Mouse (Mus musculus) gastrocnemius, adult 2 months (tissue): ENCODE measurements at regions not wholly inside any gene's neighbourhood (a gene's known extent, or its start where the extent isn't known, plus 50 kb on each side); places are given as distances from the start of the nearest gene placed in this dataset.
"Not testable (repeated sequence)": the region's sequence is repeated elsewhere in the genome, so short reads cannot be mapped to it uniquely, and the experiment has no call there.

Experiments
- DNase-seq: peaks from one replicate; pipeline ENCODE4 v3.0.0; 2022
- H3K27ac ChIP-seq: fragments of 200-600 bp; 2 replicates; pipeline ENCODE4 v1.8.1; 2022; ENCODE audit warnings: mild to moderate bottlenecking
- H3K4me3 ChIP-seq: fragments of 200-600 bp; 2 replicates; pipeline ENCODE4 v1.8.1; 2022; ENCODE audit warnings: mild to moderate bottlenecking, moderate library complexity
- CTCF ChIP-seq: fragments of 200-600 bp; IDR thresholded peaks from 2 replicates; pipeline ENCODE4 v1.8.1; 2022; ENCODE audit warnings: antibody characterized with exemption, mild to moderate bottlenecking, moderate library complexity
- intact Hi-C: fragments of 180-260 bp; cut with DNase I; formaldehyde crosslinking; loops from one replicate; pipeline ENCODE4 v1.15.1; 2025

DNA sequence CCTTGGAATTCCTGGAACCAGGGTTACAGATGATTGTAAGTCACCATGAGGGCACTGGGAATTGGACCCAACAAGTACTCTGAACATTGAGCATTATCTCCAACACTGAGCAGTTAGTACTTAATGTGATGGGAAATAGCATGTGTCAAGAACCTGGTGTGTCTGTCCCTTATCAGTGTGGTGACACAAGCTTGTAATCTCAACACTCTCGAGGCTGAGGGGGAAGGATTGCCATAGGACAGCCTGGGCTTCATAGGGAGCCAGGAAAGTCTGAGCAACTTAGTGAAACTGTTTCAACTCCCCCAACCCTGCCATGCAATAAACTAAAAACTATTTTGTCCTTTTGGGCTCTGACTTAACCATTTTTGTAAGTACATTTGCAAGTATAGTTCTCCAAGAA lies 100.0 kb downstream of the Wdr20rt start:
- no peak for DNase-seq
- TF ChIP-seq CTCF, result no peak
- Histone ChIP-seq H3K4me3 (no peak overlapping the region), H3K27ac (no peak overlapping the region)
- intact Hi-C loops, result no loop called here

DNA sequence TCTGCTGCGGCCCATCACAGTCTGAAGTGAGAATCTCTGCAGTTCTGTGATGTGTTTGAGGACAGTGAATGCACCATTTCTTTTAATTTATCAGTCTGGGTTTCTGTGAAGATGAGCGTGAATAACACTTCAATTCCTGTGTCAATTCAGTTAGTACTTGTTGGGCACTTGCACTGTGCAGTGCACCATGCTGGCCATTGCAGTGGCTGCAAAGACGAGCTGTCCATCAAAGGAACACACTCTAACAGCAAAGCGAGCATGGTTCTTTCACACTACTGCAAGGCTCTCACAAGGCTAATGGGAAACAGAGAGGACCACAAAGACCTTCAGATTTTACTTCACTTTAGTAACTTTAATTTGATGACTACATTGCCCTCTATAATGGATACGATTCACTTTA lies 103.2 kb downstream of the Wdr20rt start:
- Histone ChIP-seq H3K4me3 (no peak overlapping the region), H3K27ac (no peak overlapping the region)
- intact Hi-C loops, result no loop called here
- TF ChIP-seq CTCF, result no peak
- DNase-seq, result no peak

- DNase-seq, result no peak
- TF ChIP-seq CTCF, result no peak
- H3K4me3 ChIP-seq, result no peak overlapping the region
- no peak overlapping the region for H3K27ac ChIP-seq
- intact Hi-C loops, result no loop called here
Observed at GRCm38 (mm10) chr12:65329678-65330077, 104.4 kb downstream of the Wdr20rt start.

DNA sequence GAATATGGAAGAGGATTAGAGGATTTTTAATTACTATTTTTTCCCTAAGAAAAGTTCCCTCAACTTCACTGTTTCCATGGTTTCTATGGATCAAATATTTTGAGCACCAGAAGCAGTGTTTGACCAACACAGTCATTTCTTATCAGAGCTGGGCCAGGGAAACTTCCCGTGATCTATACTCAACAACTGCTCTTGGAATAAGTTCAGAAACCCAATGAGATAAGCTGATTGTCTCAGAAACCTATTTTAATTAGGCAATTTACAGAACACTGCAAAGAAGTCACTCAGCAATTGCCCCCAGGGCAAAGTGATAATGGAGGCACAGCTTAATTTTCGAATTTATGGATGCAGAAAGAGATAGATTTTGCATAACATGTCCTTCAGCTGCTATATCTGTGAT lies 114.7 kb downstream of the Wdr20rt start:
- TF ChIP-seq CTCF, result no peak
- Histone ChIP-seq H3K27ac (no peak overlapping the region), H3K4me3 (no peak overlapping the region)
- no peak for DNase-seq
- intact Hi-C loops, result no loop called here

DNA sequence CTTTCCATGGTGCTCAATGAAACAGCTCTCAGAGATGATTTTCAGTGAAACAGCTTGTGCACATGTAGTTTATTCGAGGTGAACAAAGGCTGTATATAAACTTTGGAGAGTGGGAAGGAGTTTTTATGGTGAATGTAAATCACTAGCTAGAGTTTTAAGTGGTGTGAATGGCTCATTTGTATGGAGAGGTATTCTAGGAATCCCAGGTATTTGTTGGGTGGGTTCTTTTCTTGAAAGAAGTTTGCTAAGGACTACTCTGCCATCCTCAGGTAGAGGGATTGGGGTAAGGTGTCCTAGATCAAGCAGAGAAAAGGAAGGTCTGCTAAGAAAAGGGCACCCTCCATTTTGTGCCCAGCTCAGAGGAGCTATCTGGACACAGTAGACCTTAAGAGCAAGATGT lies 121.9 kb downstream of the Wdr20rt start:
- no peak overlapping the region for H3K27ac ChIP-seq
- intact Hi-C loops, result no loop called here
- no peak for DNase-seq
- no peak for TF ChIP-seq CTCF
- H3K4me3 ChIP-seq, result no peak overlapping the region

GRCm38 (mm10) chr12:65349535-65349934 lies 124.2 kb downstream of the Wdr20rt start:
- no peak for TF ChIP-seq CTCF
- DNase-seq, result no peak
- intact Hi-C loops, result no loop called here

DNA sequence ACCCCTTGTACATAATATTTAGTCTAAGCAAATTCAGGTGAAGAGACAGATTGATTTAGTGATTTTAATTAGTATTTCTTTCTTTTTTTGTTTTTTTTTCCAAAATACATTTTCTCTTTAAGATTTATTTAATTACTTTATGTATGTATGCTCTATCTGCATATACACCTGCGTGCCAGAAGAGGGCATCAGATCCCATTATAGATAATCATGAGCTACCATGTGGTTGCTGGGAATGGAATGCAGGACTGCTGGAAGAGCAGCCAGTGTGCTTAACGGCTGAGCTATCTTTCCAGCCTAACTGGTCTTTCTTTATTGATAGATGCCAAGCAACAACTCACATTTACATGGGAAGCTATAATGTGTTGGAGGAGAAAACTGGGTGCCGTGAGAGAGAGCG lies 138.9 kb downstream of the Wdr20rt start:
- intact Hi-C loops, result no loop called here
- H3K4me3 ChIP-seq, result no peak overlapping the region
- no peak for DNase-seq
- TF ChIP-seq CTCF, result no peak
- no peak overlapping the region for H3K27ac ChIP-seq

More at GRCm38 (mm10) chr12:65349535-65349934, 124.2 kb downstream of the Wdr20rt start:
- Histone ChIP-seq H3K27ac (no peak overlapping the region), H3K4me3 (no peak overlapping the region)

- intact Hi-C loops, result no loop called here
- no peak for DNase-seq
- no peak overlapping the region for H3K27ac ChIP-seq
- H3K4me3 ChIP-seq, result no peak overlapping the region
- TF ChIP-seq CTCF, result no peak
Observed at GRCm38 (mm10) chr12:65367334-65367733, 142.0 kb downstream of the Wdr20rt start.

DNA sequence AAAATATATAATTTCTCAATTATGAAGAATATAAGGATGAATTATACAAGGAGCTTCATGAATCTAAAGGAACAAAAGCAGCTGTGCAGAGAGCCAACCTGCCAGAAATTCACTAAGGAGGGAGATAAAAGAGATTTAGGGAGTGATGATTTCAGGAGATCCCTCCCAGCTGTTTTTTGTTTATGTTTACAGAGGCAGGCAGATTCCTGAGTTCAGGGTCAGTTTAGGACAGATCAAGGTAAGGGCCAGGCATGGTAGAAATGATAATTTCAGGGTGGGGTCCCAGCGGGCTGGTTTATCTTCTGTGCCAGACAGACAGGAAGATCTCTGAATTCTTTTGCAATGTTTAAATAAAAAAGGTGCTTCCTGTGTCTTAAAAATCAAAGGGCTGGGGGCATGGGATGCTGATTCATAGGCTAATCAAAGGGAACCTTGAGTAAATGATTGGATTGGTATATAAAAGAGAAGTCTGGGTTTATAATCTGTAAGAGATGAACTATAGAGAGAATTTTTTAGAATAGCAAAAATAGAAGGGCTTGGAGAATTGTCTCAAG lies 142.6 kb downstream of the Wdr20rt start:
- intact Hi-C loops, result no loop called here
- DNase-seq, result no peak
- Histone ChIP-seq H3K4me3 (no peak overlapping the region), H3K27ac (no peak overlapping the region)
- TF ChIP-seq CTCF, result no peak

DNA sequence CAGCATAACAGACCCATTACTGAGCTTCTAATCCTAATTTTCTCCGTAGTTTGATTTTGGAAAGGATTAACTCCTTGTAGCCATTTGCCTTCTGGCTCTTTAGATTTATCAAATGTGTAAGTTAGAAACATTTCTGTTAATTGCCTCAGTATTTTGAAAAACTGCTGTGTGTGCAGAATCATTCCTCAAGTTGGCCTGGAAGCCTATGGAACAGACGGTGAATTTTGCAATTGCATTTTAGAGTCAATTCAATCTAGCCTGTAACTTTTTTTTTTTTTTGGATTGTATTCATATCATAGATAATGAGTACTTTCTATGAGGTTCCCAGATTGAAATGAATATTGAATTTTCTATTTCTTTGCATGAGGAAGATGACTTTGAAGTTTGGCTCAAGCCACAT lies 146.3 kb downstream of the Wdr20rt start:
- DNase-seq, result no peak
- H3K4me3 ChIP-seq, result no peak overlapping the region
- intact Hi-C loops, result no loop called here
- no peak for TF ChIP-seq CTCF
- no peak overlapping the region for H3K27ac ChIP-seq

DNA sequence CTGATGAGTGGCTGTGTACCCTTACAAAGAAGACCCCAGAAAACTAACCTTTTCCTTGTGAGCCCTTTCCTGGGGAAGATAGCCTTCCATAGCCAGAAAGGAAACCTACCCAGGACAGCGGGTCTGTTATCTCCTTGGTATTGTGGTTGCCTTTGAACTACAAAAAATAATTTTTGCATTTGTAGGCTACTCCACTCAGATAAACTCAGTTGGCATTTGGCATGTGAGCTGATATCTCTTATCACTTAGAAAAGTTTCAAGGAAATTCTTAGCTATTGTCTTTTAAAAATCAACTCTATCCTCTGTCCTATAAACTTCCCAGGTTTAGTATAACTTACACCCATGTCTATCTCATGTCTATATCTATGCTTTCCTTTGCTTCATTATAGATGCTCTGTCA lies 154.0 kb downstream of the Wdr20rt start:
- Histone ChIP-seq H3K4me3 (no peak overlapping the region), H3K27ac (no peak overlapping the region)
- no peak for TF ChIP-seq CTCF
- intact Hi-C loops, result no loop called here
- DNase-seq, result no peak

DNA sequence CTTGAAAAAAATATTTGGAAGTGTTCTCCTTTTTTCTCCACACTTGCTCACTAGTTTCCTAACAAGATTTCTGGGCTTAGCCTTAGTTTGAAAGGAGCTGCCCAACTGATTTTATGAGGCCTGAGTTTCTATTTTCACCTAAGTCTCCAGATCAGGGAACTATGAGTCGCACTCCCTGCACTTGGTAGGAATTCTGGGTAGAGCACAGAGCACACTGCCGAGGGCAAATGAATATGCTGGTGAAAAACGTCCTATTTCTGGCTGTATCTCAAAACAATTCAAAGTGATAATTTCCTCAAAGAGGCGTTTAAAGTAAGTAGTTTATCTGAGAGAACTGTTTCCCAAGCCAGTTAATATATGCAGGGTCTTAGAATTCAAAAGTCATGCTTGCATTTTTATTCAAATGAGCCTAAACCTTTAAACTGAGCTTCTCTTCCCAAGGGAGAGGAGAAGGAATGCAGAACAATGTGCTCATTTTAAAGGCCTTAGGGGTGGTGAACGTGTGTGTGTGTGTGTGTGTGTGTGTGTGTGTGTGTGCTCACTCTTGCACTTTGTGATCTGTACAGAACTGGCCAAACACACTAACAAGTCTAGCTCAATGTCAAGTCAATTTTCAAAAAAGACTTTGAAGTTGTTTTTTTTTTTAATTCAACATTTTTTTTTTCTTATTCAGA lies 156.9 kb downstream of the Wdr20rt start:
- H3K27ac ChIP-seq, result no peak overlapping the region
- intact Hi-C loops, result no loop called here
- DNase-seq, result no peak
- H3K4me3 ChIP-seq, result no peak overlapping the region
- no peak for TF ChIP-seq CTCF

GRCm38 (mm10) chr12:65382796-65383195 lies 157.5 kb downstream of the Wdr20rt start:
- H3K4me3 ChIP-seq, intact Hi-C loops, H3K27ac ChIP-seq, DNase-seq: not testable (repeated sequence)

DNA sequence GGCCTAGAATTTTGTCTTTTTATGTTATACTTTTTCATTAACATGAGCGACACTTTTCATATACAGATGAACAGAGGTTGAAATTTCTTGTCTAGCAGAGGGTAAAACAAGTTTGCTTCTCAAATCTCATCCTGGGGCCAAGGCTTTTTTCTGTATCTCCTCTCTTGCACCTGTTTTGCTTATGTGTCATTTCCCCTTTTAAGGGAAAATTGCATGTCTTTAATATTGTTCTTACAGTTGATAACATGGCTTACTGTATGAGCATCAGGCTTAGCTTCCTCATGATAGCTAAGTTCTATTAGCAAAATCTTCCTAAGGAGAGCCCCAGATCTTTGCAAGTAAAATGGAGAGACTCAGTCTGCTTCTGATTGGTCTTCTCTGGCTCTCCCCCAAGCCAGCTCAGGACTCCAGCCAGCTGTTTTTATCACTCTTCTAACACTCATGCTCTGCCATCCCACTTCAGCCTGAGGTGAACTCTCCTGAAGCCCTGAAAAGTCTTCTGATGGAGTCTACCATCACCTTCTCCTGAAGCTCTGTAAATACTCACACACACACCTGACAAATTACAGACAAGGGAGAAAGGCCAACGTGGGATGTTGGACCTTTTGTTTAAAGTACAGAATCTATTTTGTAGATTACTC lies 160.8 kb downstream of the Wdr20rt start:
- TF ChIP-seq CTCF, result no peak
- intact Hi-C loops, result no loop called here
- DNase-seq, result no peak
- no peak overlapping the region for H3K27ac ChIP-seq
- H3K4me3 ChIP-seq, result no peak overlapping the region
